Mouse (Mus musculus): ENCODE results near the gene Frmpd2.

DNA sequence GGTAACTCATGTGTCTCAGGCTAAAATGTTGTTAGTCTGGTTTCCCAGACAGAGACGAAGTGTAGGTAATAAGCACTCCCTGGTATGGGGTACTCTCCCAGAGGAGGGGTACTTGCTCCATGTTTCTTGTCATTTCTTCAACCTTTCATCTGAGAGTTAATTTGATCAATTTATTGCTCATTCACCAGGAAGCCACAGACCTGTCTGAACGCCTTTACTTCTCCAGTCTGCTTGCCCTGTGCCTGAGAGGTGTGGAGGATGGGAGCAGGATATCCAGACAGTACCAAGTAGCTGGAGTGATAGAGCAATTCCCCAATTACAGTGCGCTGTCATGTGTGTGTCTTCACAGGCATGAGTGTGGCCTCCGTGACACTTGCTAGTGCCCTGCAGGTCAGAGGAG is 23.7 kb downstream of the Frmpd2 start:
- TF ChIP-seq POLR2A (IDR thresholded peaks at IDR 0.05; ENCODE audit: low read depth, low read length) = no peak
- no peak for TF ChIP-seq CTCF (IDR thresholded peaks at IDR 0.05; ENCODE audit: extremely low read depth, insufficient read length, insufficient replicate concordance, low read depth, low read length)
